Mouse (Mus musculus): Measurements from ENCODE around the gene Rps3.

The Rps3 gene

DNA sequence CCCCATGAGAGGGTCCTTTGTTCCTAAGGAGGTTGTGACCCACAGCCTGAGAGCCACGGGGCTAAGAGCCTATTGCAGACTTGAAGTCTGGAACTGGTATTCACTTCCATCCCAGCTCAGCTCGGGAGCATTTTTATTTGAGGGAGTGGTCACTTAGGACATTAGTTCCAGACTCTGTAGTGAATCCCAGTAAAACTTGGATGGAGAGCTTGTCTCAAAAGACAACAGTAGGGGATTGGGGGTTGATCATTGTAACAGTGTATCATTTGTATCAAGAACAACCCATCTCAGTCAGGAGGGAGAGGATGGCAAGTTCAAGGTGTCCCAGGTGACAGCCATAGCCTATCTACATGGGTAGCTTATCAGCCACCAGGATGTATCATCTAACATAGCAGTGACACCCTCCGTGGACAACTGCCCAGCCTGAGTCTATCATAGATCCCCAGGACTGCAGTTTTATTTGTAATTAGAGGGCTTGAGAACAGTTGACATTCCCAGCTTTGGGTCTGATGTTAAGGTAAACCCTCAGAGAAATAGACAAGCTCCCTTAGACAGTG lies 6.9 kb downstream of the Rps3 start:
- in situ Hi-C loops (cut with MboI), result loop anchor here (25.0 kb wide), 1 partner anchor 336 kb away; no protein-coding TSS in a partner anchor

DNA sequence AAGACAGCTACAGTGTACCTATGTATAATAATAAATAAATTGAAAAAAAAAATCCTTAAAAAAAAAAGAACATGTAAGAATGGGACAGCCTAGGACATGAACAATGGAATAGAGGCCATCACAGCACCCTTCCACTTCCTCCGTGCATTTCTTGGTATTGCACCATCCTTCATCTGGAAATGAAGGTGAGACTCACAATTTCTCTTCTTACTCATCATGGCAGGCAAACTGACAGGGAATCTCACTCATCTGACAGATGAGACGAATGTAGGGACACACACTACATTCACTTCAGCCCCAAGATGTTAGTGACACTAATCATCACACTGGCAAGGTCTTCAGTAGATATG lies 8.0 kb downstream of the Rps3 start:
- in situ Hi-C loops (cut with MboI), result loop anchor here (25.0 kb wide), 1 partner anchor 337 kb away; no protein-coding TSS in a partner anchor

DNA sequence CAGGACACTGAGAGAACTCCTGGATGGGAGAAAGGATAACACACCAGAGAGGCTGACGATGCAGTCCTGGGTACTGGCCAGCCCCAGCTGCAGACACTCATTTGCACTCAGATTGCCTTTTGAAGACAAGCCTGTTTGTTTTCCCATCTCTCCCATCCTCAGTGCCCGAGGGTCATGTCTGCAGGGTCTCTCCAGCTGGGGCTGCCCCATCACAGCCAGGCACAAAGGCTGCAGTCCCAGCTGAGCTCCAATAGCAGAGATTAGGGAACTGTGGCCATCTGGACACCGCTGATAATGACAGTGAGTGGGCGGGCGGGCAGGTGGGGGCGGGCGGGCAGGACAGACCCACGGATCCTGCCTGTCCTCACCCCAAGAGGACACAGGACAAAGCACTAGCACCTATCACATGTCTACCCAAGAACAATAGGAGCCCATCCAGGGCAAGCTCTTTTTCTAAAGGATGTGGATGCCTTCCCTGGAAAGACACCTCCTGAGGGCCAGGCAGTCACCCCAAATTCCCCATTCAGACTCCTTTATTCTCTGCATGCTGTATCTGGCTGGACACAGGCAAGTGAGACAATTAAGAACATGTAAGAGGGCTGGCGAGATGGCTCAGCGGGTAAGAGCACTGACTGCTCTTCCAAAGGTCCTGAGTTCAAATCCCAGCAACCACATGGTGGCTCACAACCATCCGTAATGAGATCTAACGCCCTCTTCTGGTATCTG lies 8.5 kb downstream of the Rps3 start:
- in situ Hi-C loops (cut with MboI), result loop anchor here (25.0 kb wide), 1 partner anchor 337 kb away; no protein-coding TSS in a partner anchor

DNA sequence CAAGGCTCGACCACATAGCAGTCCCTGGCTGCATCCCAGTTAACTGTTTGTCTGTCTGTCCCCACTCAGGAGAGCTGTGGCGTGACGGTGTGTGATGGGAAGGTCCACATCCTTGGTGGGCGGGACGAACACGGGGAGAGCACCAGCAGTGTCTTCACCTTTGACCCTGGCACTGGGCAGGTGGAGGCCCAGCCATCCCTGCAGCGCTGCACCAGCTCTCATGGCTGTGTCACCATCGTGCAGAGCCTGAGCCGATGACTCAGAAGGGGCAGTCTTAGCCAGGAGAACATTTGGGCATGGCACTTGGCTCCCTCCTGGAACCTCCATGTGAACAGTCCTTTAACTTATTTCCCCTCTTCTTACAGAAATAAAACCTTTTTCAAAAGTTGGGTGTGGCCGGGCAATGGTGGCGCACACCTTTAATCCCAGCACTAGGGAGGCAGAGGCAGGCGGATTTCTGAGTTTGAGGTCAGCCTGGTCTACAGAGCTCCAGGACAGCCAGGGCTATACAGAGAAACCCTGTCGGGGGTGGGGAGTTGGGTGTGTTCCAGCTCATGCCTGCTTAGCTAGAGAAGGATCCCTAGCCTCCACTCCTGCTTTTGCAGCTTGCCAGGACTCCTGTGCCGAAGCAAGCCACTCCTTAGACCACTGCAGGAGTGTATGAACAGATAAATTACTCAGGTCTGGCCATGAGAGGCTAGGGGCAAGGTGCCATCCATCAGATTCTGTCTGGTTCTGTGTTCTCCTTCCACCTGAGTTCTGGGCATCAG lies 9.7 kb downstream of the Rps3 start:
- in situ Hi-C loops (cut with MboI), result no loop called here

DNA sequence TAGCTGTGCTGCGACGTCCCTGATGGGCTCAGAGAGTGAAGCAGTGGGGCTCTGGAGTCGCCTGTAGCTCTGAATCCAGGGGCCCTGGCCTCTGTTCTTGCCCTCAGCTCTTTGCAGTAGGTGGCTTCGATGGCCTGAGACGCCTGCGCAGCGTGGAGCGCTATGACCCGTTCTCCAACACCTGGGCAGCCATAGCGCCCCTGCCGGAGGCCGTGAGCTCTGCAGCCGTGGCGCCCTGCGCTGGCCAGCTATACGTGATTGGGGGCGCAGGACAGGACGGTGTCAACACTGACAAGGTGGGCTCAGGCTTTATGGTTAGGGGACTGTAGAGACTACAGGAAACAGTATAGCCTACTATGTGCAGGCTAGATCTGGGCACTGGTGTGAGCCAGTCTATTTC lies 12.0 kb downstream of the Rps3 start:
- in situ Hi-C loops (cut with MboI), result no loop called here

DNA sequence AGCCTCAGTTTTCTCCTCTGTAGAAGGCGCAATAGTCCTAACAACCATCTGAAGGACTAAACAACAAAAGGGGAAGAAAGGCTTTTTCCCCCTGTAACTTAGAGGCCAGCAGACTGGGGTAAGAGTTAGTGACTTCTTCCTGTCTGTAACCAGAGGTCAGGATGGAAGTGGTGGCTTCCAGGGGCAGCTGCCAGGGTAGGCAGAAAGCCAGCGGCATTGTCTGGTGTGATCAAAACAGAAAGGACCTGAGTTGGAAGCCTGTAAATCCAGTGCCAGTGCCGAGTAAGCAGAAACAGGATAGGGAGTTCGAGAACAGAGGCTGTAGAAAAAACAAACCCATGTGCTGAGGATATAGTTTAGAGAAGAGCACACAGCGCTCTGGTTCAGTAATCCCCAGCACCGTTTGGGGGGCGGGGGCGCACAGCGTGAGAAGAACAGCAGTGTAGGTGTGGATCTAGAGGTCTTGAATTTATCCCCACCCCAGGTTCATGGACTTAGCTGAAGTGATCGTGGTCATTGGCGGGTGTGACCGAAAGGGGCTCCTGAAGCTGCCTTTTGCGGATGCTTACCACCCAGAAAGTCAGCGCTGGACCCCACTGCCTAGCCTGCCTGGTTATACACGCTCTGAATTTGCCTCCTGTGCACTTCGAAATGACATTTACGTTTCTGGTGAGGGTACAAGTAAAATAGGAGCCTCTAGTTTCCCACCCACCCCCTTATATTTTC lies 13.7 kb downstream of the Rps3 start:
- in situ Hi-C loops (cut with MboI), result no loop called here

DNA sequence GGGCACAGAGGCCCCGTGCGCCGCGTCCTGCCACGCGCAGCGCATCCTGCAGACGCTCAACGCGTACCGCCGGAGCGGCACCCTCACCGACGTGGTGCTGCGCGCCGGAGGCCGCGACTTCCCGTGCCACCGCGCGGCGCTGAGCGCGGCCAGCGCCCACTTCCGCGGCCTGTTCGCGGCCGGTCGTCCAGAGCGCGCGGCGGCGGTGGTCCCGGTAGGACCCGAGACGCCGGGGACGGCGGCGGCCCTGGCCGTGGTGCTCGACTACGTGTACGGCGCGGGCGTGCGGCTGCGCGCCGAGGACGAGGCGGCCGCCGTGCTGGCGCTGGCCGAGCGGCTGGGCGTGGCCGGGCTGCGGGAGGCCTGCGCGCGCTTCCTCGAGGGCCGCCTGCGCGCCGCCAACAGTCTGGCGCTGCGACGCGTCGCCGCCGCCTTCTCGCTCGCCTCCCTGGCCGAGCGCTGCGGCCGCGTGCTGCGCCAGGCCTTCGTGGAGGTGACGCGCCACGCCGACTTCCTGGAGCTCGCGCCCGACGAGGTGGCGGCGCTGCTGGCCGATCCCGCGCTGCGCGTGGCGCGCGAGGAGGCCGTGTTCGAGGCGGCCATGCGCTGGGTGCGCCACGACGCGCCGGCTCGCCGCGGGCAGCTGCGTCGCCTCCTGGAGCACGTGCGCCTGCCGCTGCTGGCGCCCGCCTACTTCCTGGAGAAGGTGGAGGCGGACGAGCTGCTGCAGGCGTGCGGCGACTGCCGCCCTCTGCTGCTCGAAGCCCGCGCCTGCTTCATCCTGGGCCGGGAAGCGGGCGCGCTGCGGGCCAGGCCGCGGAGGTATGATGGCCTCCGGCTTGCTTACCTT lies 15.0 kb downstream of the Rps3 start:
- in situ Hi-C loops (cut with MboI), result no loop called here

DNA sequence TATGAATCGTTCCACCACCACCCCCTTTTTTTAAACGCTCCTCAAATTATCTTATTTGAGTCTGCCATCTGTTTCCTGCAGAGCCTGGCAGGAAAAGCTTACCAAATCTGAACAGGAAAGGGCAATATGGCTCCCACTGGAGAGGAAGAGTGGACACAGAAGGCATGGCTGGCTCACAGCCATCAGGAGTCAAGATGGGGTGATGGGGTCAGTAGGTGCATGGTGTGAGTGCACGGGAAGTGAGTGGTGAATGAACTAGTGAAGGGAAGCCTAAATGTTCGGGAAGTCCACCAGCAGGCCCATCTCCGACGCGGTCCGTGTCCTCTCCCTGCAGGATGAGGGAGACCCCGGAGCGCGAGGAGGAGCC lies 15.6 kb downstream of the Rps3 start:
- in situ Hi-C loops (cut with MboI), result no loop called here

DNA sequence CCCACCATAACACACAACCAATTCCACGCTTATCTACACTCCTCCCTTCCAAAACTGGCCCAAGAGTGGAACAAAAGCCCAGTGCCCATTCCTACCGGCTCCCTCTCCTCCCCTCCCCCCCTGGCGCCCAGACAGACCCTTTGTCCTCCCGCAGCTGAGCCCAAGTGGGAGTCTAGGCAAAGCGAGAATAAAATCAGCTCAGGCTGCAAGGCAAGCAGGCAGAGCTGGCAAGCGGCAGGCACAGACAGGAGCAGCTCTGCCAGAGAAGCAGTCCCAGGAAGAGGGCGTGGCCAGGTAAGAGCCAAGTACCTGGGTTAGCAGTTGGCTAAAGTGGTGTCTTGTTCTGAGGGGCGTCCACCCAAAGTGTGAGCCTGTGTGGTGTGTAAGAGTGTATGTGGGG lies 17.7 kb downstream of the Rps3 start, which contains the start of gene Klhl35:
Gene Klhl35 (plus strand): TSS at position 194 of the 400 bp plus-strand sequence.
- in situ Hi-C loops (cut with MboI), result no loop called here

DNA sequence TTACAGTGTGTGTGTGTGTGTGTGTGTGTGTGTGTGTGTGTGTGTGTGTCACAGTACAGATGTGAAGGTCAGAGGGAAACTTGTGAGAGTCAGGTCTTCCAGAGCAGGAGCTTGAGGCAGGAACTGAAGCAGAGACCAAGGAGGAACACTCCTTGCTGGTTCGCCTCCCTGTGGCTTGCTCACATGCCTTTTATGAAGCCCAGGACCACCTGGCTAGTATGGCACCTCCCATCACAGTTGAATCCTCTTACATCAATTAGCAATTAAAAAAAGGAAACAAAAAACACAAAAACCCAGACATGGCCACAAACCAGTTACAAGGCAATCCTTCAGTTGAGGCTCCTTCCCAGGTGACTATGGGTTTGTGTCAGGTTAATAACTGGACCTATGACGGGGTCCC lies 20.4 kb downstream of the Rps3 start:
- in situ Hi-C loops (cut with MboI), result no loop called here

DNA sequence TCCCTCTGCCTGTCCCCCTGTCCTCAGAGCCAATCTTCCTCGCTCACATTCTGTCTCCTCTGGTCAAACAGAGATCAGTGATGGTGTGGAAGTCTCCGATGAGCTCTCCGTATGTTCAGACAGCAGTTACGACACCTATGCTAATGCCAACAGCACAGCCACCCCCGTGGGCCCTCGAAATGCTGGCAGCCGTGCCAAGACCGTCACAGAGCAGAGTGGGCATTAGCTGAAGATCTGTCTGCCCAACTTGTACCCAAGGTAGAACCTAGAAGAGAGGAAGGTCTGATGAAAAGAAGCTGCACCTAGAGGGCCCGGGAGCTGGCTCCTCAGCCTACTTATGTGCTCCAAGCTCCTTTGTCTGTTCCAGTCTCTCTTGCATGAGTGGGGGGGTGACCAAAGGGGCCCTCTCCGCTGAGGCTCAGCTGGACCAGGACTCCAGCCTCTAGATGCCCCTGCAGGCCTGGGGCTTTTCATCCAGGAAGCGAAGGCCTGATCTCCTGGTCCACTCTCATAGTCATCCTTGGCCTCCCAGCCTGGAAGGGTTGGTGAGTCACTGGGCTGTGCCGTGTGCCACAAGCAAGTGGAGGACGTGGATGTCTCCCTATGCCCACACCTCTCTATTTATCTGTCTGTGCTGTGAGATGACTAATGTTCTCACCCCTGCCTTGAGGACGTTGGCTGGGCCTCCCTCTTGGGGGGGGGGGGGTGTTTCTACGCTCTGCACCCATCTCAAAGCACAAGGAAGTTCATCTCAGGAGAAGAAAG lies 23.5 kb downstream of the Rps3 start:
- in situ Hi-C loops (cut with MboI), result no loop called here

DNA sequence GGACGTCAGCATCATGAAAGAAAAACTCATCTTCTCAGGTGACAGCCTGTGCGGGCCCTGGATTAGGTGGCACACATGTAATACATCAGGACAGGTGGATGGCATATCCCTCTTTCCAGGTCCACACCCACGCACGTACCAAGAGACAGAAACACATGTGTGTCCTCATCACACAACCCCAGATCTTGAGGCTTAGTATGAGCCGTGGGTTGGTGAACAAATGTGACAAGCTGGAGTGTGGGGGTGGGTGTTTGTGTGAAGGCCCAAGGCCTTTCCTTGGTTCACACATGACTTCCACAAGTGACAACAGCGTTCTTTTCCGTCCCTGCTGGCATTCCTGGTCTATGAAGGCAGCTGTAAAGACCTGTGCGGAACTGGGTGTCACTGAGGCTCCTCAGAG lies 24.7 kb downstream of the Rps3 start:
- in situ Hi-C loops (cut with MboI), result no loop called here

DNA sequence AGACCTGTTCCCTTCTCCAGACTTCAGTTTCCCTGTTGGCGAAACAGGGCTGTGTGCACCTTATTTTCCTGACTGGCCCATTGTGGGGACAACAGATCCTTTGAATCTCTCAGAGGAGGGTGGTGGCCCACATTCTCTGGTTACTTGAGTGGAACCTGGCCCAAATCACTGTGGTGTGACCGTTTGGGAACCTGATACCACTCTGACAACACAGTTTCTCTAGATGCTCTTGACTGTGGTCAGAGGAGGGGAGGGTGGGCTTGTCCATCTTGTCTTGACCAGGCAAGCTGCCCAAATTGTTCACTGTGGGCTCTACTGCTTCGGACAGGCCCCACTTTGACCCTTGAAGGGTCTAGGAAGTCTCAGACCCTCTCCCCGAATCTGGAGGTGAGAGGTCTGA lies 29.5 kb downstream of the Rps3 start:
- in situ Hi-C loops (cut with MboI), result no loop called here

DNA sequence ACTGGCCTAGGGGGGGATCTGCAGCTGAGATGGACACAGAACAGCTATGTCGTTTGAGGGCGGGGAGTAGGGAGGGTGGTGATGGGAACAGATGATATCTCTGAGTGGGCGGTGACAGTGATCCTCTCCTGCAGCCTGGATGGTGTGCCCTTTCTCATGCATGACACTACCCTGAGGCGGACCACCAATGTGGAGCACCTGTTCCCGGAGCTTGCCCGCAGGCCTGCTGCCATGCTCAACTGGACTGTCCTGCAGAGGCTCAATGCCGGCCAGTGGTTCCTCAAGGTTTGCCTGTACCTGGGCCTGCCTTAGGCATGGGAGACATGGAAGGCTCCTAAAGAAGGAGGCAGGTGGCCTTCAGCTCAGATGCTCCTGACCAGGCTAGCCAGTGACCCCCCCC lies 30.7 kb downstream of the Rps3 start:
- in situ Hi-C loops (cut with MboI), result no loop called here

DNA sequence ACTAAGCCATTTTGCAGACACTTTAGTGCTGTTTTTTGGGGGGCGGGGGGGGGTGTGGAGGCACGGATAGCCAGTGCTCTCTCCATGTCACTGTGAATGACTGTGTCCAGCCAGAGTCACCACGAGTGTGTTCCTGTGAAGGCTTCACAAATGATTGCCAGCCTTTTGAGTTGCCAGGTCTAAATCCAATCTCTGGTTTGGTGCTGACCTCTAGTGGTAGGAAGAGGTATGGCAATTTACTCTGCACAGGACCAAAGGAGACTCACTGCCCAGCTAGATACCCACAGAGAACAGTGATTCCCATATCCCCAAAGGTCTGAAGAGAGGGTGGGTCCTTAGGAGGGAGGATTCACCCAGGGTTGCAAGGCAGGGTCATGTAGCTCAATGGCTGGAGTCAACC lies 32.8 kb downstream of the Rps3 start:
- in situ Hi-C loops (cut with MboI), result no loop called here

DNA sequence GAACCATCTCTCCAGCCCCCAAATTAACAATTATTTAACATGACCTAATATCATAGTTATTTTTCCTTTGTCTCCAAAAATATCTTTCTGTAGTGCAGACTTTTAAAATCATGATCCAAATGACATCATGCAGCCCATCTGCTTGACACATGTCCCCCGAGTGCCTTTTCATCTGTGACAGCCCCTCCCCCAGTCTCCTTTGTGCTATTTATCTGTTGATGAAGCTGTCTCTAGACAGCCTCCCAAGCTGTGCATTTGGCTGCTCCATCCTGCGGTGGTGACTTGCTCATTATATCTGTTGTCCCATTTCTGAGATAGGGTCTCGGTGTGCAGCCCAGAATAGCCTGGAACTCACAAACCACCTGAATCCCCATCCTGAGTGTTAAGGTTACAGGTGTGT lies 33.8 kb downstream of the Rps3 start:
- in situ Hi-C loops (cut with MboI), result loop anchor here (5.0 kb wide), 1 partner anchor 67 kb away; the partner anchor contains the start of gene Gdpd5

DNA sequence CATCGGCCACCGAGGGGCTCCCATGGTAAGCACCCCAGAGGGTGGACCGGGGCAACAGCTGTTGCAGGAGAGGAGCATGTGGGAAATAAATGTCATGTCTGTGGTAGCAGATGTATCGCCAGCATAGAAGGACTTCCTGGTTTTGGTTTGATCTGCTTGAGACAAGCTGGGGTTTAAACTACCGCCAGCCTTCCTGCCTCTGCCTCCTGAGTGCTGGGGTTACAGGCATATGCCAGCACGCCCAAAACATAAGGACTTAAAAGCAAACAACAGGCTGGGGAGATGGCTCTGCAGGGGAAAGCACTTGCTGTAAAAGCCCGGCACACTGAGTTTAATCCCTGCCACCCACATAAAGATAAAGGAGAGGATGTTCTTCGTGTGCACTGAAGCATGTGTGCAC lies 34.5 kb downstream of the Rps3 start:
- in situ Hi-C loops (cut with MboI), result loop anchor here (5.0 kb wide), 1 partner anchor 67 kb away; the partner anchor contains the start of gene Gdpd5

DNA sequence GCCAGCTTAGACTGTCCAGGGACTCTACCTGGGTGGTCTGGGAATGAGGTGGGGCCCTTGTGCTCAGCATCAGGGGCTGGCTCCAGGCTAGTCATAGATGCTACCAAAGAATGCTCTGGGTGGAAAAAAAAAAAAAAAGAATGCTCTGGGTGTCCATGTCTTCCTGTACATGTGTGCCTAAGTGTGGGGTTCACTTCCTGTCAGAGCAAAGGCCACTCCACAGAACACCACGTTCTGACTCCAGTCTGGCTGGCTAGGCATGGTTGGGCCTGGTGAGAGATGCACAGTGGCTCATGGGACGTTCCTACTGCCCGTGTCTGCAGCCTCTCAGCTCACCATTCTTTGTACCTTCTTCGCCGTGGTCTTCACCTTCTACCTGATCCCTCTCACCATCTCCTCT lies 34.9 kb downstream of the Rps3 start:
- in situ Hi-C loops (cut with MboI), result loop anchor here (5.0 kb wide), 1 partner anchor 66 kb away; the partner anchor contains the start of gene Gdpd5

DNA sequence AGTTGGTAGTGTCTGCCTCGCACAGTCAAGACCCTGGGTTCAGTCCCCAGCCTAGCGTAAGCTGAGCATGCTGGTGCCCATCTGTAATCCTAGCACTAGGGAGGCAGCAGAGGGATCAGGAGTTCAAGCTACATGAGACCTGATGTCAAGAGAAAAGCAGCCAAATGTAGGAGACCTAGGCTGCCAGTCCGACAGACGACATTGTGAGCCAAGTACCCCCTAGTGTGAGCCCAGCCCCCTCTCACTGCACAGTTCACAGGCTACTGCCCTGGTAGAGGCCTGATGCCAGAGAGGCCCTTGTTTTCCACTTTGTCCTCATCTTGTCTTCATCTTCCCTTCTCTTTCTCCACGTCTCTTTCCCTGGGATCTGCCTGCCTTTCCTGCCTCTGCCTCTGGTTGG lies 36.2 kb downstream of the Rps3 start:
- in situ Hi-C loops (cut with MboI), result loop anchor here (5.0 kb wide), 1 partner anchor 65 kb away; the partner anchor contains the start of gene Gdpd5

DNA sequence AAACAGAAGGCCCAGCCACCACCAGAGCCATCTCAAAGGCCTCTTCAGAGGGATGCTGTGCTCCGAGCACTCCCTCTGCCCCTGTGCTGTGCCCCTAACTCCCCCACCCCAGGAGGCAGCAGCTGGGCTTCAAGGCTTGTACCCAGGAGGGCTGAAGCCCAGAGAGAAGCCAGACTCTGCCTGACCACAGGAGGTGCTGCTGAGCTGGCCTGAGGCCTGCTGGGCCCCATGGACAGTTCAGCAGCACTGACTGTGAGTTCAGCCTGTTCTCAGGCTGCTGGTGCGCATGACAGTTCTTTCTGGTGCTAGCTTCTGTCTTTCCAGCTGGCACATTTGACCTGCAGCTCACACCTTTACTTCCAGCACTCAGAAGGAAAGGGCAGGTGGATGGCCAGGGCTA lies 37.7 kb downstream of the Rps3 start:
- in situ Hi-C loops (cut with MboI), result loop anchor here (5.0 kb wide), 1 partner anchor 64 kb away; the partner anchor contains the start of gene Gdpd5

All from mature B cell (primary cell).